Mouse (Mus musculus) adipocyte (in vitro differentiated cells): ENCODE measurements around the gene Prodh2.
A peak's percentile ranks its signal among the peaks of the same experiment; 100 is the strongest.

Source experiments
- DNase-seq: peaks from one replicate; pipeline ENCODE4 v3.0.0-alpha.2; 2016; ENCODE audit warnings: low spot score

Prodh2 gene

GRCm38 (mm10) chr7:30549880-30550279 lies 56.5 kb downstream of the Prodh2 start:
- no peak for DNase-seq

- no peak for DNase-seq
These were observed 57.2 kb downstream of the Prodh2 start for GRCm38 (mm10) chr7:30550603-30551002.

- DNase-seq: no peak
These were observed 58.2 kb downstream of the Prodh2 start for GRCm38 (mm10) chr7:30551445-30552101.

- DNase-seq: peak; percentile 99
These were observed 58.9 kb downstream of the Prodh2 start, which contains the start of the genes Hspb6 and Proser3 for GRCm38 (mm10) chr7:30552102-30553020. Gene Hspb6 (plus strand): TSS chr7:30552178. Gene Proser3 (minus strand): TSS chr7:30552299.

GRCm38 (mm10) chr7:30553021-30553589 lies 59.7 kb downstream of the Prodh2 start:
- peak; percentile 68 for DNase-seq

GRCm38 (mm10) chr7:30553810-30554584 lies 60.6 kb downstream of the Prodh2 start:
- no peak for DNase-seq

GRCm38 (mm10) chr7:30556894-30557536 lies 63.6 kb downstream of the Prodh2 start:
- peak; percentile 42 for DNase-seq

- DNase-seq: no peak
These were observed 64.6 kb downstream of the Prodh2 start for GRCm38 (mm10) chr7:30557901-30558514.

- DNase-seq: no peak
These were observed 65.4 kb downstream of the Prodh2 start for GRCm38 (mm10) chr7:30558656-30559442.

- peak; percentile 98 for DNase-seq
These were observed 66.1 kb downstream of the Prodh2 start, which contains the start of gene Lin37 for GRCm38 (mm10) chr7:30559443-30559954. Gene Lin37 (minus strand): TSS chr7:30559838.

GRCm38 (mm10) chr7:30560296-30560695 lies 66.9 kb downstream of the Prodh2 start:
- no peak for DNase-seq

- DNase-seq: peak; percentile 30
These were observed 69.2 kb downstream of the Prodh2 start for GRCm38 (mm10) chr7:30562526-30563116.
